Mouse (Mus musculus) heart, embryonic 14.5 days (tissue): ENCODE results near the gene Evi2a. TPM values are rescaled to one million over a fixed set of nuclear protein-coding genes. Genes with fewer than 3 reads are reported as not detected.

Experiments used
- ATAC-seq: fragments of 200-750 bp; cut with Nextera tagmentation; 2 replicates; pipeline ENCODE4 v1.8.0; 2017; ENCODE audit warnings: low read depth, moderate TSS enrichment; ENCODE audit not compliant: insufficient number of reproducible peaks, insufficient read depth, low FRiP score
- H3K27ac ChIP-seq, 2 experiments: fragments of 200-500 bp in 1 of 2; fragments of 300-500 bp in 1 of 2; sonication (generic) in 1 of 2; replicated peaks in 1 of 2; 2 replicates each; pipeline ENCODE4 v1.5.1; 2012 to 2014; ENCODE audit warnings: low read depth in 2 of 2, low read length in 2 of 2, control low read depth in 1 of 2, mild to moderate bottlenecking in 1 of 2, mixed read lengths in 1 of 2; ENCODE audit not compliant: control insufficient read depth in 1 of 2, insufficient read depth in 1 of 2
- H3K27me3 ChIP-seq: fragments of 300-500 bp; sonication (generic); 2 replicates; pipeline ENCODE4 v1.6.1; 2014; ENCODE audit warnings: mild to moderate bottlenecking, low read length, control low read depth; ENCODE audit not compliant: control insufficient read depth, insufficient read depth
- H3K36me3 ChIP-seq: fragments of 300-500 bp; sonication (generic); 2 replicates; pipeline ENCODE4 v1.6.1; 2014; ENCODE audit warnings: mild to moderate bottlenecking, control low read depth, low read length, mixed read lengths; ENCODE audit not compliant: control insufficient read depth, insufficient read depth
- H3K4me1 ChIP-seq, 2 experiments: fragments of 200-500 bp in 1 of 2; fragments of 300-500 bp in 1 of 2; sonication (generic) in 1 of 2; 2 replicates each; pipeline ENCODE4 v1.6.1; 2012 to 2014; ENCODE audit warnings: low read length in 2 of 2, control low read depth in 1 of 2, mixed read lengths in 1 of 2; ENCODE audit not compliant: control insufficient read depth in 2 of 2, insufficient read depth in 2 of 2
- H3K4me2 ChIP-seq: fragments of 300-500 bp; sonication (generic); 2 replicates; pipeline ENCODE4 v1.6.1; 2014; ENCODE audit warnings: mild to moderate bottlenecking, low read length
- H3K4me3 ChIP-seq, 2 experiments: fragments of 200-500 bp in 1 of 2; fragments of 300-500 bp in 1 of 2; sonication (generic) in 1 of 2; 2 replicates each; pipeline ENCODE4 v1.5.1; 2012 to 2014; ENCODE audit warnings: low read length in 2 of 2, mild to moderate bottlenecking in 2 of 2, control low read depth in 1 of 2, low read depth in 1 of 2, moderate library complexity in 1 of 2; ENCODE audit not compliant: control insufficient read depth in 1 of 2, insufficient read depth in 1 of 2
- H3K9ac ChIP-seq: fragments of 300-500 bp; sonication (generic); 2 replicates; pipeline ENCODE4 v1.6.1; 2014; ENCODE audit warnings: mild to moderate bottlenecking, low read length
- H3K9me3 ChIP-seq: fragments of 300-500 bp; sonication (generic); 2 replicates; pipeline ENCODE4 v1.6.1; 2016; ENCODE audit warnings: low read length, control low read depth; ENCODE audit not compliant: control insufficient read depth
- WGBS: fragments of 180-500 bp; shearing (Covaris S2); extraction: QIAGEN DNeasy Blood & Tissue Kit; methylation state at CpG from one replicate; pipeline ENCODE4 v1.1.7; 2014; 5-methylcytosine and 5-hydroxymethylcytosine counted together
- polyA plus RNA-seq: library from polyadenylated mRNA; unstranded; fragments of >200 nt; fragmentation: Nextera tagmentation; extraction: Ambion mirVana; gene quantifications from 2 replicates; pipeline ENCODE4 v1.2.1, GENCODE M21; 2014

Gene Evi2a
- polyA plus RNA-seq, 1 experiment from 2014 or later, result 3.0 TPM

- Histone ChIP-seq H3K4me3 (no peak overlapping the region), H3K4me1 (no peaks in the 10 kb centered on the region; a peak in 1 of 4 replicates), H3K9me3 (no peaks in the 10 kb centered on the region), H3K4me2 (no peak overlapping the region), H3K36me3 (0 out of 2 replicates have a peak, but pooled peaks cover 3% of the 10 kb centered on the region), H3K27ac (no peak overlapping the region), H3K27me3 (no peaks in the 10 kb centered on the region), H3K9ac (no peak overlapping the region)
- 91% methylated on average over 6 of the region's 6 CpGs for WGBS
- no peak for ATAC-seq
These were observed 11.1 kb downstream of the Evi2a start for GRCm38 (mm10) chr11:79519299-79519698.

DNA sequence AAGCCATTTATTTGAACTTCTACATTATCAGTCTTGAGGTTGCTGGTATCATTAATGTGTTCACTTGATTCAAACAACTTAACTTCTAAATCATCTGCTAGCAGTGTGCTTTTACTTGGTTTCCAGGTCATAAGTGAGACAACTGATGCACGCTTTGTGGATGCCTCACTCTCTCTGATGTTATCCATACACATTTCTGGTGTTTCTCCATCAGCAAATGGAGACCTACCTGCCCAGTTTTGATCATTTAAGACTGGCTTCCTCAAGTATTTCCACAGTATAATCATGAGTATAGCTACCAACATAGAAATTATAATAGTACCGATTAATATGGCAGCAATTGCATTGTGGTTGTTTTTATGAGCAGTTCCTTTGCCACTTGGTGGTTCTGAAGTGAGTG lies 14.6 kb downstream of the Evi2a start:
- H3K9me3 ChIP-seq, result no peaks in the 10 kb centered on the region
- no peak overlapping the region for H3K9ac ChIP-seq
- no peak overlapping the region for H3K27ac ChIP-seq
- no peaks in the 10 kb centered on the region for H3K36me3 ChIP-seq
- no peak for ATAC-seq
- no peak overlapping the region for H3K4me3 ChIP-seq
- H3K27me3 ChIP-seq, result no peaks in the 10 kb centered on the region
- H3K4me1 ChIP-seq, result no peaks in the 10 kb centered on the region
- WGBS, result 94% methylated on average over 2 of the region's 2 CpGs
- H3K4me2 ChIP-seq, result no peak overlapping the region

GRCm38 (mm10) chr11:79515331-79515730 lies 15.1 kb downstream of the Evi2a start:
- H3K27me3 ChIP-seq, result no peaks in the 10 kb centered on the region
- no peaks in the 10 kb centered on the region for H3K4me1 ChIP-seq
- 77% methylated on average over 6 of the region's 6 CpGs for WGBS
- no peak overlapping the region for H3K4me2 ChIP-seq
- no peaks in the 10 kb centered on the region for H3K36me3 ChIP-seq
- no peaks in the 10 kb centered on the region for H3K9me3 ChIP-seq
- no peak overlapping the region for H3K9ac ChIP-seq
- no peak for ATAC-seq
- no peak overlapping the region for H3K4me3 ChIP-seq
- no peak overlapping the region for H3K27ac ChIP-seq

- Histone ChIP-seq H3K9ac (no peak overlapping the region), H3K4me2 (no peak overlapping the region), H3K4me1 (no peaks in the 10 kb centered on the region), H3K4me3 (no peak overlapping the region), H3K27ac (no peak overlapping the region), H3K9me3 (no peaks in the 10 kb centered on the region), H3K36me3 (no peaks in the 10 kb centered on the region), H3K27me3 (no peaks in the 10 kb centered on the region)
- 94% methylated on average over 3 of the region's 3 CpGs for WGBS
- no peak for ATAC-seq
These were observed 18.4 kb downstream of the Evi2a start for GRCm38 (mm10) chr11:79511970-79512369.

- WGBS, result 89% methylated on average over 7 of the region's 7 CpGs
- Histone ChIP-seq H3K4me2 (no peak overlapping the region), H3K9me3 (no peaks in the 10 kb centered on the region), H3K9ac (no peak overlapping the region), H3K4me1 (no peaks in the 10 kb centered on the region), H3K27me3 (no peaks in the 10 kb centered on the region), H3K4me3 (no peak overlapping the region), H3K27ac (no peak overlapping the region), H3K36me3 (0 out of 2 replicates have a peak, but pooled peaks cover 3% of the 10 kb centered on the region)
- no peak for ATAC-seq
These were observed 25.9 kb downstream of the Evi2a start for GRCm38 (mm10) chr11:79504506-79504905.

- Histone ChIP-seq H3K9ac (no peak within 1 kb of the TSS), H3K4me3 (no peak within 1 kb of the TSS), H3K27ac (no peak within 1 kb of the TSS), H3K4me2 (no peak within 1 kb of the TSS), H3K36me3 (0 out of 2 replicates have a peak, but pooled peaks cover 3% of the 10 kb centered on the region), H3K27me3 (no peaks in the 10 kb centered on the region), H3K9me3 (no peaks in the 10 kb centered on the region), H3K4me1 (no peaks in the 10 kb centered on the region)
- WGBS, result 59% methylated on average over 8 of the region's 8 CpGs
- ATAC-seq, result no peak
These were observed 26.6 kb downstream of the Evi2a start, which contains the start of gene Omg for GRCm38 (mm10) chr11:79503845-79504244. Omg (minus strand) TSS chr11:79504084.

- Histone ChIP-seq H3K27ac (no peak overlapping the region), H3K27me3 (no peaks in the 10 kb centered on the region), H3K9me3 (no peaks in the 10 kb centered on the region), H3K36me3 (0 out of 2 replicates have a peak, but pooled peaks cover 3% of the 10 kb centered on the region), H3K9ac (no peak overlapping the region), H3K4me2 (no peak overlapping the region), H3K4me3 (no peak overlapping the region), H3K4me1 (no peaks in the 10 kb centered on the region)
- 73% methylated on average over 2 of the region's 2 CpGs for WGBS
- no peak for ATAC-seq
These were observed 27.5 kb downstream of the Evi2a start for GRCm38 (mm10) chr11:79502917-79503316.
